12 mouse cellular contexts compared by ENCODE assay signal in genomic region chr2:118642942-118643341, GRCm38 (mm10).
"Had no signal": no experiment of that assay in that cellular context is flagged by ENCODE, and none has a peak within 500 bp of the region (broad histone marks: within the 10 kb centered on the region; RNA-seq: fewer than 3 reads in every experiment).

No protein-coding gene starts in this region.

- H3K9me3 ChIP-seq: kidney, embryonic 15.5 days; limb, embryonic 10.5 days; liver, embryonic 12.5 days; lung, embryonic 15.5 days; midbrain, embryonic 12.5 days had no signal

- H3K27ac ChIP-seq: kidney, embryonic 15.5 days; left cerebral cortex, adult 2 months; limb, embryonic 10.5 days; liver, embryonic 12.5 days; lung, embryonic 15.5 days; midbrain, embryonic 12.5 days had no signal

- ATAC-seq: intestine, embryonic 16.5 days; liver, embryonic 12.5 days; liver, postnatal 0 days; midbrain, embryonic 16.5 days had no signal

- H3K9ac ChIP-seq: kidney, embryonic 15.5 days; liver, embryonic 12.5 days; lung, embryonic 15.5 days; midbrain, embryonic 12.5 days had no signal

- H3K4me2 ChIP-seq: kidney, embryonic 15.5 days; liver, embryonic 12.5 days; lung, embryonic 15.5 days; midbrain, embryonic 12.5 days had no signal

- DNase-seq: kidney, adult 2 months; kidney, postnatal 14 days; liver, postnatal 0 days; right cerebral cortex, postnatal 25 days had no signal

- H3K4me3 ChIP-seq: kidney, embryonic 15.5 days; left cerebral cortex, adult 2 months; limb, embryonic 10.5 days; liver, embryonic 12.5 days; lung, embryonic 15.5 days; midbrain, embryonic 12.5 days had no signal

- H3K4me1 ChIP-seq: kidney, embryonic 15.5 days; limb, embryonic 10.5 days; lung, embryonic 15.5 days; midbrain, embryonic 12.5 days had no signal

- H3K27me3 ChIP-seq: kidney, embryonic 15.5 days; liver, embryonic 12.5 days; lung, embryonic 15.5 days; midbrain, embryonic 12.5 days had no signal
